Mouse (Mus musculus): ENCODE measurements around the gene Cdk11b.

Gene Cdk11b

GRCm38 (mm10) chr4:155624338-155625291, at the start of gene Cdk11b:
Gene Cdk11b (plus strand): TSS chr4:155624854.
- peak; percentile 96 for DNase-seq

GRCm38 (mm10) chr4:155574931-155575330, 49.7 kb upstream of the Cdk11b start:
- DNase-seq = no peak

- DNase-seq = no peak
Measured at GRCm38 (mm10) chr4:155575521-155575920, 49.1 kb upstream of the Cdk11b start.

GRCm38 (mm10) chr4:155577132-155577531, 47.5 kb upstream of the Cdk11b start:
- DNase-seq = no peak

- no peak for DNase-seq
Measured at GRCm38 (mm10) chr4:155577741-155578140, 46.9 kb upstream of the Cdk11b start.

- no peak for DNase-seq
Measured at GRCm38 (mm10) chr4:155578336-155579125, 46.1 kb upstream of the Cdk11b start.

GRCm38 (mm10) chr4:155580420-155580819, 44.2 kb upstream of the Cdk11b start:
- peak; percentile 64 for DNase-seq

GRCm38 (mm10) chr4:155582279-155582905, 42.3 kb upstream of the Cdk11b start:
- no peak for DNase-seq

- no peak for DNase-seq
Measured at GRCm38 (mm10) chr4:155589356-155589755, 35.3 kb upstream of the Cdk11b start.

GRCm38 (mm10) chr4:155591012-155591719, 33.5 kb upstream of the Cdk11b start:
- DNase-seq = no peak

- DNase-seq = no peak
Measured at GRCm38 (mm10) chr4:155593780-155594179, 30.9 kb upstream of the Cdk11b start.

GRCm38 (mm10) chr4:155595777-155596176, 28.9 kb upstream of the Cdk11b start:
- DNase-seq = no peak

- no peak for DNase-seq
Measured at GRCm38 (mm10) chr4:155596606-155597005, 28.0 kb upstream of the Cdk11b start.

GRCm38 (mm10) chr4:155598536-155598935, 26.1 kb upstream of the Cdk11b start:
- DNase-seq = no peak

GRCm38 (mm10) chr4:155599901-155600825, 24.5 kb upstream of the Cdk11b start:
- peak; percentile 39 for DNase-seq

GRCm38 (mm10) chr4:155601091-155601996, 23.3 kb upstream of the Cdk11b start, which contains the start of gene Slc35e2:
Gene Slc35e2 (plus strand): TSS chr4:155601416.
- DNase-seq = peak; percentile 96

- DNase-seq = no peak
Measured at GRCm38 (mm10) chr4:155601997-155602456, 22.6 kb upstream of the Cdk11b start.

GRCm38 (mm10) chr4:155602753-155603152, 21.9 kb upstream of the Cdk11b start:
- peak; percentile 30 for DNase-seq

- DNase-seq = no peak
Measured at GRCm38 (mm10) chr4:155603801-155604200, 20.9 kb upstream of the Cdk11b start.

GRCm38 (mm10) chr4:155605132-155605531, 19.5 kb upstream of the Cdk11b start:
- no peak for DNase-seq
